Mouse (Mus musculus) lung, postnatal 0 days (tissue): ENCODE data around the gene Nek5. TPM values are rescaled to one million over a fixed set of nuclear protein-coding genes. Genes with fewer than 3 reads are reported as not detected.

Experiments
- ATAC-seq: fragments of 200-750 bp; cut with Nextera tagmentation; 2 replicates; pipeline ENCODE4 v1.8.0; 2017; ENCODE audit warnings: moderate library complexity
- DNase-seq: peaks from one replicate; pipeline ENCODE4 v3.0.0-alpha.2; 2016; ENCODE audit warnings: low spot score
- H3K27ac ChIP-seq: fragments of 300-500 bp; sonication (generic); 2 replicates; pipeline ENCODE4 v1.5.1; 2014; ENCODE audit warnings: antibody characterized with exemption, mild to moderate bottlenecking, low read length, mixed read lengths
- H3K27me3 ChIP-seq: fragments of 300-500 bp; sonication (generic); replicated peaks from 2 replicates; pipeline ENCODE4 v1.6.1; 2014; ENCODE audit warnings: low read length, mixed read lengths; ENCODE audit not compliant: insufficient read depth
- H3K36me3 ChIP-seq: fragments of 300-500 bp; sonication (generic); 2 replicates; pipeline ENCODE4 v1.6.1; 2014; ENCODE audit warnings: low read length, mixed read lengths; ENCODE audit not compliant: insufficient read depth
- H3K4me1 ChIP-seq: fragments of 300-500 bp; sonication (generic); 2 replicates; pipeline ENCODE4 v1.6.1; 2014; ENCODE audit warnings: antibody characterized with exemption, low read depth, low read length, mixed read lengths; ENCODE audit not compliant: insufficient read depth
- H3K4me2 ChIP-seq: fragments of 300-500 bp; sonication (generic); replicated peaks from 2 replicates; pipeline ENCODE4 v1.6.1; 2014; ENCODE audit warnings: low read depth, mild to moderate bottlenecking, low read length, moderate library complexity, mixed read lengths
- H3K4me3 ChIP-seq: fragments of 300-500 bp; sonication (generic); 2 replicates; pipeline ENCODE4 v1.5.1; 2014; ENCODE audit warnings: low read depth, low read length
- H3K9ac ChIP-seq: fragments of 300-500 bp; sonication (generic); replicated peaks from 2 replicates; pipeline ENCODE4 v1.6.1; 2014; ENCODE audit warnings: low read depth, mild to moderate bottlenecking
- H3K9me3 ChIP-seq: fragments of 300-500 bp; sonication (generic); 2 replicates; pipeline ENCODE4 v1.6.1; 2016; ENCODE audit warnings: low read length, mixed read lengths
- CTCF ChIP-seq: IDR thresholded peaks from 2 replicates; pipeline ENCODE4 v1.5.1; 2016; ENCODE audit warnings: antibody characterized with exemption, mild to moderate bottlenecking
- EP300 ChIP-seq: IDR thresholded peaks from 2 replicates; pipeline ENCODE4 v1.6.1; 2016; ENCODE audit warnings: antibody characterized with exemption, mild to moderate bottlenecking, control low read depth
- WGBS: fragments of 180-500 bp; shearing (Covaris S2); extraction: QIAGEN DNeasy Blood & Tissue Kit; methylation state at CpG from one replicate; pipeline ENCODE4 v1.1.7; 2014; 5-methylcytosine and 5-hydroxymethylcytosine counted together
- polyA plus RNA-seq: library from polyadenylated mRNA; unstranded; fragments of >200 nt; fragmentation: Nextera tagmentation; extraction: Ambion mirVana; gene quantifications from 2 replicates; pipeline ENCODE4 v1.2.1, GENCODE M21; 2015

The Nek5 gene
- polyA plus RNA-seq, 1 experiment from 2014 or later = 5.2 TPM

- H3K4me3 ChIP-seq = no peak overlapping the region
- no peaks in the 10 kb centered on the region for H3K27me3 ChIP-seq
- H3K4me2 ChIP-seq = no peak overlapping the region
- TF ChIP-seq CTCF = no peak
- TF ChIP-seq EP300 = no peak
- H3K27ac ChIP-seq = no peak overlapping the region
- H3K4me1 ChIP-seq = no peaks in the 10 kb centered on the region
- H3K9me3 ChIP-seq = no peaks in the 10 kb centered on the region
- no peak for DNase-seq
- H3K9ac ChIP-seq = no peak overlapping the region
- WGBS = 63% methylated on average over 8 of the region's 8 CpGs
- no peak for ATAC-seq
- H3K36me3 ChIP-seq = no peaks in the 10 kb centered on the region
These were observed 37.4 kb upstream of the Nek5 start for GRCm38 (mm10) chr8:22162206-22162605.

GRCm38 (mm10) chr8:22150345-22150663, 25.5 kb upstream of the Nek5 start:
- Histone ChIP-seq H3K27me3 (no peaks in the 10 kb centered on the region), H3K4me2 (no peak overlapping the region), H3K4me1 (0 out of 2 replicates have a peak, but pooled peaks cover 5% of the 10 kb centered on the region), H3K27ac (no peak overlapping the region), H3K9me3 (no peaks in the 10 kb centered on the region), H3K4me3 (no peak overlapping the region), H3K36me3 (no peaks in the 10 kb centered on the region), H3K9ac (no peak overlapping the region)
- DNase-seq (no peak), ATAC-seq (no peak)
- WGBS = 27% methylated on average over 3 of the region's 3 CpGs
- TF ChIP-seq CTCF = no peak
- no peak for TF ChIP-seq EP300

GRCm38 (mm10) chr8:22149643-22150344, 24.9 kb upstream of the Nek5 start:
- no peak overlapping the region for H3K4me2 ChIP-seq
- no peak overlapping the region for H3K9ac ChIP-seq
- DNase-seq (no peak), ATAC-seq (no peak)
- H3K9me3 ChIP-seq = no peaks in the 10 kb centered on the region
- H3K27me3 ChIP-seq = no peaks in the 10 kb centered on the region
- TF ChIP-seq CTCF (no peak), EP300 (no peak)
- no peaks in the 10 kb centered on the region for H3K36me3 ChIP-seq
- H3K4me1 ChIP-seq = 0 out of 2 replicates have a peak, but pooled peaks cover 5% of the 10 kb centered on the region
- H3K27ac ChIP-seq = no peak overlapping the region
- 68% methylated on average over 11 of the region's 11 CpGs for WGBS
- no peak overlapping the region for H3K4me3 ChIP-seq

GRCm38 (mm10) chr8:22148367-22148740, 23.5 kb upstream of the Nek5 start:
- Histone ChIP-seq H3K4me1 (0 out of 2 replicates have a peak, but pooled peaks cover 5% of the 10 kb centered on the region), H3K36me3 (peaks cover 4% of the 10 kb centered on the region; the same call in 1 of the 2 replicates), H3K4me2 (no peak overlapping the region), H3K9ac (no peak overlapping the region), H3K27ac (no peak overlapping the region), H3K4me3 (no peak overlapping the region), H3K9me3 (no peaks in the 10 kb centered on the region), H3K27me3 (no peaks in the 10 kb centered on the region)
- 85% methylated on average over 7 of the region's 7 CpGs for WGBS
- no peak for DNase-seq
- TF ChIP-seq CTCF (no peak), EP300 (no peak)
- ATAC-seq = no peak

- H3K36me3 ChIP-seq = peaks cover 4% of the 10 kb centered on the region; the same call in 1 of the 2 replicates
- TF ChIP-seq EP300 (no peak), CTCF (no peak)
- WGBS = 75% methylated on average over 9 of the region's 9 CpGs
These were observed 23.0 kb upstream of the Nek5 start for GRCm38 (mm10) chr8:22147706-22148366.

GRCm38 (mm10) chr8:22145831-22146230, 21.0 kb upstream of the Nek5 start:
- H3K4me1 ChIP-seq = 0 out of 2 replicates have a peak, but pooled peaks cover 5% of the 10 kb centered on the region
- ATAC-seq (no peak), DNase-seq (no peak)
- TF ChIP-seq CTCF (no peak), EP300 (no peak)
- no peak overlapping the region for H3K4me3 ChIP-seq
- H3K9me3 ChIP-seq = no peaks in the 10 kb centered on the region
- no peak overlapping the region for H3K4me2 ChIP-seq
- 81% methylated on average over 6 of the region's 6 CpGs for WGBS
- no peaks in the 10 kb centered on the region for H3K27me3 ChIP-seq
- no peak overlapping the region for H3K9ac ChIP-seq
- H3K36me3 ChIP-seq = peaks cover 4% of the 10 kb centered on the region; the same call in 1 of the 2 replicates
- no peak overlapping the region for H3K27ac ChIP-seq

More at GRCm38 (mm10) chr8:22147706-22148366, 23.0 kb upstream of the Nek5 start:
- ATAC-seq (no peak), DNase-seq (no peak)
- 0 out of 2 replicates have a peak, but pooled peaks cover 5% of the 10 kb centered on the region for H3K4me1 ChIP-seq
- H3K4me3 ChIP-seq = no peak overlapping the region
- H3K27ac ChIP-seq = no peak overlapping the region
- no peak overlapping the region for H3K9ac ChIP-seq
- no peaks in the 10 kb centered on the region for H3K9me3 ChIP-seq
- H3K4me2 ChIP-seq = no peak overlapping the region
- H3K27me3 ChIP-seq = no peaks in the 10 kb centered on the region
